8 mouse cellular contexts compared by ENCODE assay signal in the genomic region with DNA sequence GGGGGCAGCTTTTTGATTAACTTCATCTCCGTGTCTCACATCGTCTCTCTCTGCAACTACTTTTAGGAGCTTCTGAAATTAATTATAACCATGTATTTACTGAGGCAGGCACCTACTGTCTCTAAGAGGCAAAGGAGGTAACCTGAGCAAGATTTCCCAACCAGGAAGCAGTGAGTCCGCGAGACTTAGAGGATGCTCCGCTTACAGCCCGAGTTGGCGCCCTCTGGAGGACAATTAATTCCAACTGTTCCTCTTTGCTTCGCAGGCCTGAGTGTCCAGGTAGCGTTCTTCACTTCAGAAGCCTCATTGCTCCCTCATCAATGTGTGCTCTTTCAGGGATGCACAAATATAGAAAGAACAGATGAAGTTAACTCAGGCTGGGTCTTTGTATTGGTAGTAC.
A peak's percentile ranks its signal among the peaks of the same experiment; 100 is the strongest.
DNase-seq lines count a peak whose midpoint lies in the region; ATAC-seq and TF ChIP-seq lines count a peak whose summit lies in the region.

No protein-coding gene starts in this region.

- WGBS in hindbrain, embryonic 14.5 days = 13% methylated on average over 9 of the region's 9 CpGs
- WGBS in hindbrain, embryonic 13.5 days = 13% methylated on average over 9 of the region's 9 CpGs
- WGBS in forebrain, postnatal 0 days = 15% methylated on average over 9 of the region's 9 CpGs
- 17% methylated on average over 9 of the region's 9 CpGs for WGBS in kidney, embryonic 15.5 days
- WGBS in limb, embryonic 13.5 days = 14% methylated on average over 9 of the region's 9 CpGs
- WGBS in neural tube, embryonic 12.5 days = 12% methylated on average over 9 of the region's 9 CpGs
- WGBS in thymus, adult 2 months = 18% methylated on average over 9 of the region's 9 CpGs

- H3K36me3 ChIP-seq in hindbrain, embryonic 14.5 days (replicated peaks; ENCODE audit: control insufficient read depth, insufficient read depth) = no peaks in the 10 kb centered on the region
- H3K36me3 ChIP-seq in hindbrain, embryonic 13.5 days = no peaks in the 10 kb centered on the region
- no peaks in the 10 kb centered on the region for H3K36me3 ChIP-seq in forebrain, postnatal 0 days (ENCODE audit: insufficient read depth)
- H3K36me3 ChIP-seq in kidney, embryonic 15.5 days = no peaks in the 10 kb centered on the region
- no peaks in the 10 kb centered on the region for H3K36me3 ChIP-seq in limb, embryonic 13.5 days
- no peaks in the 10 kb centered on the region for H3K36me3 ChIP-seq in neural tube, embryonic 12.5 days
- H3K36me3 ChIP-seq in thymus, adult 2 months (ENCODE audit: control insufficient read depth, insufficient read depth, low read length) = no peaks in the 10 kb centered on the region

- no peaks in the 10 kb centered on the region for H3K9me3 ChIP-seq in hindbrain, embryonic 14.5 days (ENCODE audit: control insufficient read depth, low read length)
- H3K9me3 ChIP-seq in hindbrain, embryonic 13.5 days = no peaks in the 10 kb centered on the region
- H3K9me3 ChIP-seq in forebrain, postnatal 0 days (ENCODE audit: low read length) = no peaks in the 10 kb centered on the region
- no peaks in the 10 kb centered on the region for H3K9me3 ChIP-seq in kidney, embryonic 15.5 days (replicated peaks)
- H3K9me3 ChIP-seq in limb, embryonic 13.5 days = no peaks in the 10 kb centered on the region
- H3K9me3 ChIP-seq in neural tube, embryonic 12.5 days = no peaks in the 10 kb centered on the region

- no peaks in the 10 kb centered on the region for H3K4me1 ChIP-seq in hindbrain, embryonic 14.5 days (replicated peaks; ENCODE audit: control insufficient read depth, insufficient read depth, low read length)
- no peaks in the 10 kb centered on the region for H3K4me1 ChIP-seq in hindbrain, embryonic 13.5 days (replicated peaks)
- no peaks in the 10 kb centered on the region for H3K4me1 ChIP-seq in forebrain, postnatal 0 days (ENCODE audit: insufficient read depth)
- H3K4me1 ChIP-seq in kidney, embryonic 15.5 days = peaks cover 24% of the 10 kb centered on the region
- peaks cover 19% of the 10 kb centered on the region for H3K4me1 ChIP-seq in limb, embryonic 13.5 days
- peaks cover 3% of the 10 kb centered on the region; the same call in 1 of the 2 replicates for H3K4me1 ChIP-seq in neural tube, embryonic 12.5 days
- H3K4me1 ChIP-seq in thymus, adult 2 months (replicated peaks; ENCODE audit: control insufficient read depth, insufficient read depth, low read length) = no peaks in the 10 kb centered on the region

- ATAC-seq in hindbrain, embryonic 14.5 days (ENCODE audit: low FRiP score) = no peak
- ATAC-seq in hindbrain, embryonic 13.5 days (ENCODE audit: low FRiP score) = no peak
- ATAC-seq in cerebellum, adult (ENCODE audit: insufficient number of reproducible peaks, low FRiP score, low TSS enrichment) = peak; percentile 70; the same call in 1 of the 2 replicates
- peak; percentile 29; the same call in 1 of the 2 replicates for ATAC-seq in forebrain, postnatal 0 days
- ATAC-seq in kidney, embryonic 15.5 days (replicated peaks; ENCODE audit: low FRiP score) = no peak
- ATAC-seq in limb, embryonic 13.5 days (ENCODE audit: low FRiP score, low read depth) = 0 out of 2 replicates have a peak, but pooled peaks have one; percentile 28
- ATAC-seq in neural tube, embryonic 12.5 days (ENCODE audit: low FRiP score, low read depth) = no peak

- TF ChIP-seq POLR2A in thymus, adult 2 months (IDR thresholded peaks at IDR 0.05; ENCODE audit: control insufficient read depth, extremely low read depth, insufficient read depth, low read length, poor library complexity) = no peak

- no peak overlapping the region for H3K9ac ChIP-seq in hindbrain, embryonic 14.5 days
- no peak overlapping the region for H3K9ac ChIP-seq in hindbrain, embryonic 13.5 days
- no peak overlapping the region for H3K9ac ChIP-seq in forebrain, postnatal 0 days
- no peak overlapping the region for H3K9ac ChIP-seq in kidney, embryonic 15.5 days
- no peak overlapping the region for H3K9ac ChIP-seq in limb, embryonic 13.5 days
- no peak overlapping the region for H3K9ac ChIP-seq in neural tube, embryonic 12.5 days

- no peaks in the 10 kb centered on the region for H3K27me3 ChIP-seq in hindbrain, embryonic 14.5 days (ENCODE audit: control insufficient read depth, insufficient read depth, low read length)
- no peaks in the 10 kb centered on the region for H3K27me3 ChIP-seq in hindbrain, embryonic 13.5 days
- no peaks in the 10 kb centered on the region for H3K27me3 ChIP-seq in forebrain, postnatal 0 days (ENCODE audit: insufficient read depth, low read length)
- H3K27me3 ChIP-seq in kidney, embryonic 15.5 days = no peaks in the 10 kb centered on the region
- 0 out of 2 replicates have a peak, but pooled peaks cover 4% of the 10 kb centered on the region for H3K27me3 ChIP-seq in limb, embryonic 13.5 days
- no peaks in the 10 kb centered on the region for H3K27me3 ChIP-seq in neural tube, embryonic 12.5 days (replicated peaks)
- no peaks in the 10 kb centered on the region for H3K27me3 ChIP-seq in thymus, adult 2 months (ENCODE audit: control insufficient read depth, insufficient read depth, low read length)

- H3K4me2 ChIP-seq in hindbrain, embryonic 14.5 days (replicated peaks) = peak overlapping the region; percentile 28; the same call in 1 of the 2 replicates
- H3K4me2 ChIP-seq in hindbrain, embryonic 13.5 days = no peak overlapping the region
- no peak overlapping the region for H3K4me2 ChIP-seq in forebrain, postnatal 0 days (ENCODE audit: low read depth)
- H3K4me2 ChIP-seq in kidney, embryonic 15.5 days = peak overlapping the region; percentile 38
- H3K4me2 ChIP-seq in limb, embryonic 13.5 days (replicated peaks) = peak overlapping the region; percentile 39
- H3K4me2 ChIP-seq in neural tube, embryonic 12.5 days (replicated peaks) = peak overlapping the region; percentile 27

- peak; percentile 81 for DNase-seq in hindbrain, embryonic 14.5 days (ENCODE audit: low spot score)
- DNase-seq in forebrain, postnatal 0 days = peak; percentile 73
- peak; percentile 52 for DNase-seq in thymus, adult 2 months

- TF ChIP-seq CTCF in forebrain, postnatal 0 days (IDR thresholded peaks at IDR 0.05; ENCODE audit: low read depth) = peak; percentile 75
- TF ChIP-seq CTCF in thymus, adult 2 months (IDR thresholded peaks at IDR 0.05; ENCODE audit: borderline replicate concordance, control insufficient read depth, extremely low read depth, insufficient read depth, low read length, poor library complexity) = no peak; the same call in 1 of the 2 replicates

- H3K4me3 ChIP-seq in hindbrain, embryonic 14.5 days (replicated peaks; ENCODE audit: low read length) = no peak overlapping the region
- no peak overlapping the region for H3K4me3 ChIP-seq in hindbrain, embryonic 13.5 days
- H3K4me3 ChIP-seq in forebrain, postnatal 0 days (ENCODE audit: low read depth, low read length) = no peak overlapping the region
- no peak overlapping the region for H3K4me3 ChIP-seq in kidney, embryonic 15.5 days (replicated peaks)
- H3K4me3 ChIP-seq in limb, embryonic 13.5 days = no peak overlapping the region
- no peak overlapping the region for H3K4me3 ChIP-seq in neural tube, embryonic 12.5 days
- H3K4me3 ChIP-seq in thymus, adult 2 months (ENCODE audit: control insufficient read depth, insufficient read depth, low read length) = no peak overlapping the region

- H3K27ac ChIP-seq in hindbrain, embryonic 14.5 days = no peak overlapping the region
- no peak overlapping the region for H3K27ac ChIP-seq in hindbrain, embryonic 13.5 days
- H3K27ac ChIP-seq in forebrain, postnatal 0 days (ENCODE audit: low read depth, low read length) = no peak overlapping the region
- H3K27ac ChIP-seq in kidney, embryonic 15.5 days = no peak overlapping the region
- no peak overlapping the region for H3K27ac ChIP-seq in limb, embryonic 13.5 days
- H3K27ac ChIP-seq in neural tube, embryonic 12.5 days = no peak overlapping the region
- no peak overlapping the region for H3K27ac ChIP-seq in thymus, adult 2 months (ENCODE audit: control insufficient read depth, insufficient read depth, low read length)

Comparison
In these comparisons a context has a peak if more than half of its experiments do, and no peak if none do; other contexts are left out.
1. H3K4me2 ChIP-seq: peak in hindbrain, embryonic 14.5 days (single experiment), kidney, embryonic 15.5 days (single experiment), limb, embryonic 13.5 days (single experiment) and neural tube, embryonic 12.5 days (single experiment); none in hindbrain, embryonic 13.5 days (single experiment) and forebrain, postnatal 0 days (single experiment).
2. ATAC-seq: peak in cerebellum, adult (single experiment), forebrain, postnatal 0 days (single experiment) and limb, embryonic 13.5 days (single experiment); none in hindbrain, embryonic 14.5 days (single experiment), hindbrain, embryonic 13.5 days (single experiment), kidney, embryonic 15.5 days (single experiment) and neural tube, embryonic 12.5 days (single experiment).
3. Peak in every context shown above with its lines, with median percentiles within 50 percentile points of each other: DNase-seq.